Mouse (Mus musculus): ENCODE data around the gene Pafah1b2. TPM values are rescaled to one million over a fixed set of nuclear protein-coding genes. Genes with fewer than 3 reads are reported as not detected.

Gene Pafah1b2
- 76.6 and 77.0 TPM in 2 replicates for polyA plus RNA-seq (2011; ENCODE audit: insufficient read depth, insufficient read length, low read depth, missing spikeins)

DNA sequence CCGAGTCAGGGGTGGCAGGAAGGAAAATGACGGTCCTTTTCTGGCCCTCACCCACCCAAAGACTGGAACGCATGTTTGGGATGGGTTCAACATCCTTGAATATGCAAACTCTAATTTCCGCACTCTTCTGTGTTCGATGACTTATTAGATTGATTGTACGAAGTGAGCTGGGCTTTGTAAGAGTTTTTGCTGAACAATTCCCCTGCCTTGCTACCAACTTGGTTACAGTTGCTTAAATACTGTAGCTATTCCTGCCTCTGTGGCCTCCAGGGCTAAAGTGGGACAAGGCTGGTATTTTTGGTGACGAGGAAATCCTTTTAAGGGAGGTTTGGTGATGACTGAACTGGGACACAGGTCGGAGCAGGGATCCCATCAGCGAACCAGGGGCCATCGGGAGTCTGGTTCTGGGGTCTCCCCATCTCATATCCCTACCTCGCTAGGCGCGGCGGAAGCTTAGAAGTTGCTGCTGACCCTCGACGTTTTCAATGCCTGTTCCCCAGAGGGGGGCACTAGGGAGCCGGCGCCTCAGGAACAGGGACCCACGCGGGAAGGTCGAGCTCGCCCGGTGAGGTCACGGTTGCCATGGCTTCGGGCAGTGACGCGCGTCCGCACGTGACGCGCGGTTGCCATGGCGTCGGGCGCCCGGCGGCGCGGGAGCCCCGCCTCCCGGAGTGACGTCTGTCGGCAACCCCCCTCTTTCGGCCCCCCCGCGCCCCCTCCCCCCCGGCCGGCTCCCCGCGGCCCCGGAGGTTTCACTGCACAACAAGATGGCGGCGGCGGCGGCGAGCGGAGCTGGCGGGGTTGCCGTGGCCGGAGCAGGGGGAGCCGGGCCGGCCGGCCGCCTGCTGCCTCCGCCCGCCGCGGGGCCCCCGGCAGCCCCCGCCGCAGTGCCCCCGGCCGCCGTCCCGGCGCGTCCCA is at the start of gene Pafah1b2, which contains the start of gene Sik3:
TSS of gene Pafah1b2 (minus strand) at position 600 of the 918 bp plus-strand sequence.
TSS of gene Sik3 (plus strand) at position 730 of the 918 bp plus-strand sequence.
- Histone ChIP-seq H3K4me3 (ENCODE audit: low read depth, low read length) (peak within 1 kb of the TSS; percentile 97), H3K9me3 (replicated peaks; ENCODE audit: control insufficient read depth, insufficient read depth, low read length, poor library complexity, severe bottlenecking) (no peaks in the 10 kb centered on the region), H3K27ac (ENCODE audit: insufficient read depth, low read length) (0 out of 2 replicates have a peak within 1 kb of the TSS, but pooled peaks have one; percentile 34), H3K4me1 (ENCODE audit: control insufficient read depth, insufficient read depth, low read length) (peaks cover 4% of the 10 kb centered on the region), H3K36me3 (ENCODE audit: control insufficient read depth, insufficient read depth, low read length, poor library complexity, severe bottlenecking) (no peaks in the 10 kb centered on the region), H3K27me3 (ENCODE audit: control insufficient read depth, insufficient read depth, low read length, poor library complexity, severe bottlenecking) (no peaks in the 10 kb centered on the region), H3K9ac (ENCODE audit: low read depth, poor library complexity, severe bottlenecking) (peak within 1 kb of the TSS; percentile 97)
- TF ChIP-seq EP300 (IDR thresholded peaks at IDR 0.05; ENCODE audit: insufficient read depth, low read depth, low read length) (peak; percentile 70; the same call in 1 of the 2 replicates), CTCF (IDR thresholded peaks at IDR 0.05; ENCODE audit: low read depth, low read length) (peak; percentile 51), POLR2A (IDR thresholded peaks at IDR 0.05; ENCODE audit: insufficient read depth, low read length) (no peak)

DNA sequence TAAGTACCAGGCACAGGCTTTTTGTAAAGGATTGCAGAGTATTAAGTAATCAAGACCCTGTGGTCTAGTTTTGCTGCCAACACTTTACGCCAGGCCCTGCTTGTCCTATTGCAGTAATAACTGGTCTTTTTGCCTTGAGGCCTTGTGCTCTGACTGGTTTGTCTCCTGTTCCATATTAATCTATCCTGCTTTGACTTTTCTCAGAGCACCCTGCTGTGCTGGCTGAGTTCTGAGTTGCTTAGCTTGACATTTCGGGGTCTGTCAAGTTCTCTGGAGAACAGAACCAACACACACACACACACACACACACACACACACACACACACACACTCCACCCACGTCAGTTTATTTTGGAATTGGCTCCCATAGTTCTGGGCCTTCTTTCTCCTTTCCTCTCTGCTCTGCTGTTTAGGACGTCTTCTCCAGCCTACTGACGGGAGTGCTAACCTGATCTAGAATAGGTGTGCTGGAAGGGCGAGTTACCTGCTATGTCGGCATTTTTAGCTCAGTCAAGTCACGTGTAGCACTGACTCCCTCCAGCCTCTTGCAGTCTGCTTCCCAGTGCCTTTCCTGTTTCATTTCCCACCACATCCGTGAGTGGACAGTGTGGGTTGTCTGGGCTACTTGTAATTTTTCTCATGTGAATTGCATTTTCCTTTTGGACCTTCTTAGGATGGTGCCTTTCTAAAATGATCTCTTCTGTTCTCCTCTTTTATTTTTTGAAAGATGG is 49.4 kb upstream of the Pafah1b2 start:
- no peak overlapping the region for H3K9ac ChIP-seq (ENCODE audit: low read depth, poor library complexity, severe bottlenecking)
- H3K27ac ChIP-seq (ENCODE audit: insufficient read depth, low read length), result no peak overlapping the region
- no peak for TF ChIP-seq POLR2A (IDR thresholded peaks at IDR 0.05; ENCODE audit: insufficient read depth, low read length)
- no peak for TF ChIP-seq CTCF (IDR thresholded peaks at IDR 0.05; ENCODE audit: low read depth, low read length)
- no peak for TF ChIP-seq EP300 (IDR thresholded peaks at IDR 0.05; ENCODE audit: insufficient read depth, low read depth, low read length)
- H3K4me3 ChIP-seq (ENCODE audit: low read depth, low read length), result no peak overlapping the region
- no peaks in the 10 kb centered on the region for H3K9me3 ChIP-seq (replicated peaks; ENCODE audit: control insufficient read depth, insufficient read depth, low read length, poor library complexity, severe bottlenecking)
- no peaks in the 10 kb centered on the region for H3K4me1 ChIP-seq (ENCODE audit: control insufficient read depth, insufficient read depth, low read length)
- H3K36me3 ChIP-seq (ENCODE audit: control insufficient read depth, insufficient read depth, low read length, poor library complexity, severe bottlenecking), result no peaks in the 10 kb centered on the region
- no peaks in the 10 kb centered on the region for H3K27me3 ChIP-seq (ENCODE audit: control insufficient read depth, insufficient read depth, low read length, poor library complexity, severe bottlenecking)

DNA sequence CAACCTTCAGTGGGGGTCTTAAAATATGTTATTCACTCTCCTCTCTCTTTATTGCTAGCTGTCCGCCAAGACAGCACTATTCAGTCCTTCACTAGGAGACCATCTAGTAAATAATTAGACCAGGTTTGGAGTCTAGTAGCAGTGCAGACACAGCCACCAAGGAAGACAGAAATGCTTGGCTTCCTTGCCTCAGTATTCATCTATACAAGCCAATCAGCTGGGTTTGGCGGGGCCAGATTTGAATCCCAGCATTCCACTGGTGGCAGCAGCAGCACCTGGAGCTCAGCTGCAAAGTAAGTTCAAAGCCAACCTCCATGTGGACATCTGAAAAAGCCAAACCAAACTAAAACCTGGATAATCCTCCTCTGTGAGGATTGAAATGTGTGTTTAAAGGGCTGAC is 47.8 kb upstream of the Pafah1b2 start:
- Histone ChIP-seq H3K4me3 (ENCODE audit: low read depth, low read length) (no peak overlapping the region), H3K27me3 (ENCODE audit: control insufficient read depth, insufficient read depth, low read length, poor library complexity, severe bottlenecking) (no peaks in the 10 kb centered on the region), H3K9me3 (replicated peaks; ENCODE audit: control insufficient read depth, insufficient read depth, low read length, poor library complexity, severe bottlenecking) (no peaks in the 10 kb centered on the region), H3K27ac (ENCODE audit: insufficient read depth, low read length) (no peak overlapping the region), H3K4me1 (ENCODE audit: control insufficient read depth, insufficient read depth, low read length) (peaks cover 6% of the 10 kb centered on the region), H3K9ac (ENCODE audit: low read depth, poor library complexity, severe bottlenecking) (no peak overlapping the region), H3K36me3 (ENCODE audit: control insufficient read depth, insufficient read depth, low read length, poor library complexity, severe bottlenecking) (no peaks in the 10 kb centered on the region)
- TF ChIP-seq CTCF (IDR thresholded peaks at IDR 0.05; ENCODE audit: low read depth, low read length) (no peak), EP300 (IDR thresholded peaks at IDR 0.05; ENCODE audit: insufficient read depth, low read depth, low read length) (no peak), POLR2A (IDR thresholded peaks at IDR 0.05; ENCODE audit: insufficient read depth, low read length) (no peak)

DNA sequence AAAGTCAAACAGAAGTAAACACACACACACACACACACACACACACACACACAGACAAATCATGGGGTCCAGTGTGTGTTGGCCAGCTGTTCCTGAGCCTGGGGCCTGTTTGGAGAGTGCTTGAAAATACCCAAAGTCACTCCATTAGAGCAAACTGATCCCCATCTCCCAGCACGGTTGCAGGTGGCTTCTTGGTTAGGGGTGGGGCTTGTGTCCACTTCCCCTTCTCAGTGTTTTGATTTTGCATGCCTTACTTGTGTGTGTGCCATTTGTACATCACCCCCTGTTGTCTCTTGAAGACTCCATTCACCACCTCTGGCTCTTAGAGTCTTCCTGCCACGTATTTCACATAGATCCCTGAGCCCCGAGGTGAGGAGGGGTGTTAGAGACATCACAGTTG is 45.6 kb upstream of the Pafah1b2 start:
- H3K4me1 ChIP-seq (ENCODE audit: control insufficient read depth, insufficient read depth, low read length), result peaks cover 6% of the 10 kb centered on the region
- H3K27ac ChIP-seq (ENCODE audit: insufficient read depth, low read length), result no peak overlapping the region
- no peaks in the 10 kb centered on the region for H3K27me3 ChIP-seq (ENCODE audit: control insufficient read depth, insufficient read depth, low read length, poor library complexity, severe bottlenecking)
- H3K9me3 ChIP-seq (replicated peaks; ENCODE audit: control insufficient read depth, insufficient read depth, low read length, poor library complexity, severe bottlenecking), result no peaks in the 10 kb centered on the region
- TF ChIP-seq POLR2A (IDR thresholded peaks at IDR 0.05; ENCODE audit: insufficient read depth, low read length) (no peak), CTCF (IDR thresholded peaks at IDR 0.05; ENCODE audit: low read depth, low read length) (no peak), EP300 (IDR thresholded peaks at IDR 0.05; ENCODE audit: insufficient read depth, low read depth, low read length) (no peak)
- no peak overlapping the region for H3K4me3 ChIP-seq (ENCODE audit: low read depth, low read length)
- H3K36me3 ChIP-seq (ENCODE audit: control insufficient read depth, insufficient read depth, low read length, poor library complexity, severe bottlenecking), result no peaks in the 10 kb centered on the region
- H3K9ac ChIP-seq (ENCODE audit: low read depth, poor library complexity, severe bottlenecking), result no peak overlapping the region

DNA sequence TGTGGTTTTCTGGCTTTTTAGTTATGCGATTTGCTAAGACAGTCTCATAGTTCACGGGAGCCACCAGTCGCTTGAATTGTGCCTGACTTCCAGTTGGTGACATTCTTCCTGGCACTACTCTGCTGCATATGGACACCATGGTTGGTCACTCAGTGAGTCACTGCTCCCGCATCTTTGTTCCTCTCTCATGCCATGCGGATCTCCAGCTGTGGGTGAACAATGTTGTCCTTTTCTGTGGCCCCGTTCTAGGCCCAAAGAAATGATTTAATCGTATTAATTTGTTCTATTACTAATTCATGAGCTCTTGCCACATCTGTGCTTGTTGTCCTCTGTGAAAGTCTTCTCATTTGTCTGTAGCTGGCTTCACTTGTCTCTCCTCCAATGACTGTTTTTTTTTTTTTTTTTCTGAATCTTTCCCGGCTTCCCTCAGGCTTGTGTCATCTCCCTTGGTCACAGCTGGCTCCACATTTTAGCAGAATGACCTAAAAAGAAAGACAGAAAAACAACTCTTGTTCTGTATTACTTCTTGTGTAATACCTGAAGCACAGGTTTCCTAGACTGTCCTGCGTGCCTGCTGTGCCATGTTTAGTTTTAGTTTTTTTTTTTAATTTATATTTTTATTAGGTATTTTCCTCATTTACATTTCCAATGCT is 40.6 kb upstream of the Pafah1b2 start:
- H3K27me3 ChIP-seq (ENCODE audit: control insufficient read depth, insufficient read depth, low read length, poor library complexity, severe bottlenecking), result no peaks in the 10 kb centered on the region
- H3K4me3 ChIP-seq (ENCODE audit: low read depth, low read length), result no peak overlapping the region
- H3K9ac ChIP-seq (ENCODE audit: low read depth, poor library complexity, severe bottlenecking), result no peak overlapping the region
- TF ChIP-seq POLR2A (IDR thresholded peaks at IDR 0.05; ENCODE audit: insufficient read depth, low read length) (no peak), CTCF (IDR thresholded peaks at IDR 0.05; ENCODE audit: low read depth, low read length) (no peak), EP300 (IDR thresholded peaks at IDR 0.05; ENCODE audit: insufficient read depth, low read depth, low read length) (no peak)
- H3K36me3 ChIP-seq (ENCODE audit: control insufficient read depth, insufficient read depth, low read length, poor library complexity, severe bottlenecking), result no peaks in the 10 kb centered on the region
- H3K9me3 ChIP-seq (replicated peaks; ENCODE audit: control insufficient read depth, insufficient read depth, low read length, poor library complexity, severe bottlenecking), result no peaks in the 10 kb centered on the region
- no peak overlapping the region for H3K27ac ChIP-seq (ENCODE audit: insufficient read depth, low read length)
- H3K4me1 ChIP-seq (ENCODE audit: control insufficient read depth, insufficient read depth, low read length), result peaks cover 6% of the 10 kb centered on the region
